Mouse (Mus musculus): ENCODE measurements at regions not wholly inside any gene's neighbourhood (a gene's known extent, or its start where the extent isn't known, plus 50 kb on each side); places are given as distances from the start of the nearest gene placed in this dataset.

- DNase-seq (ENCODE audit: low spot score in 2 of 2) = no peak
These were observed 135.3 kb upstream of the Foxn2 start for GRCm38 (mm10) chr17:88305165-88305564.

GRCm38 (mm10) chr17:88306325-88306724, 134.2 kb upstream of the Foxn2 start:
- no peak for DNase-seq (ENCODE audit: low spot score in 2 of 2)

- no peak for DNase-seq (ENCODE audit: low spot score in 2 of 2)
These were observed 133.4 kb upstream of the Foxn2 start for GRCm38 (mm10) chr17:88307082-88307481.

- no peak for DNase-seq (ENCODE audit: low spot score in 2 of 2)
These were observed 132.7 kb upstream of the Foxn2 start for GRCm38 (mm10) chr17:88307826-88308225.

GRCm38 (mm10) chr17:88312876-88313275, 127.6 kb upstream of the Foxn2 start:
- peak in 1 of 2 experiments; percentile 38 for DNase-seq (ENCODE audit: low spot score in 2 of 2)

- peak in 1 of 2 experiments; percentile 70 for DNase-seq (ENCODE audit: low spot score in 2 of 2)
These were observed 124.1 kb upstream of the Foxn2 start for GRCm38 (mm10) chr17:88316213-88316967.

GRCm38 (mm10) chr17:88317311-88317710, 123.2 kb upstream of the Foxn2 start:
- DNase-seq (ENCODE audit: low spot score in 2 of 2) = no peak

- no peak for DNase-seq (ENCODE audit: low spot score in 2 of 2)
These were observed 122.7 kb upstream of the Foxn2 start for GRCm38 (mm10) chr17:88317806-88318205.

- DNase-seq (ENCODE audit: low spot score in 2 of 2) = no peak
These were observed 122.2 kb upstream of the Foxn2 start for GRCm38 (mm10) chr17:88318207-88318791.

GRCm38 (mm10) chr17:88318936-88319335, 121.6 kb upstream of the Foxn2 start:
- no peak for DNase-seq (ENCODE audit: low spot score in 2 of 2)

- no peak for DNase-seq (ENCODE audit: low spot score in 2 of 2)
These were observed 119.8 kb upstream of the Foxn2 start for GRCm38 (mm10) chr17:88320686-88321085.

GRCm38 (mm10) chr17:88325326-88325909, 115.1 kb upstream of the Foxn2 start:
- DNase-seq (ENCODE audit: low spot score in 2 of 2) = no peak

- no peak for DNase-seq (ENCODE audit: low spot score in 2 of 2)
These were observed 114.4 kb upstream of the Foxn2 start for GRCm38 (mm10) chr17:88325910-88326739.

GRCm38 (mm10) chr17:88326740-88327123, 113.8 kb upstream of the Foxn2 start:
- DNase-seq (ENCODE audit: low spot score in 2 of 2) = no peak

- DNase-seq (ENCODE audit: low spot score in 2 of 2) = no peak
These were observed 112.7 kb upstream of the Foxn2 start for GRCm38 (mm10) chr17:88327791-88328190.

GRCm38 (mm10) chr17:88328807-88329206, 111.7 kb upstream of the Foxn2 start:
- DNase-seq (ENCODE audit: low spot score in 2 of 2) = no peak

- DNase-seq (ENCODE audit: low spot score in 2 of 2) = peak in 1 of 2 experiments; percentile 33
These were observed 110.8 kb upstream of the Foxn2 start for GRCm38 (mm10) chr17:88329715-88330114.

GRCm38 (mm10) chr17:88330129-88330528, 110.4 kb upstream of the Foxn2 start:
- peak in 1 of 2 experiments; percentile 19 for DNase-seq (ENCODE audit: low spot score in 2 of 2)

- DNase-seq (ENCODE audit: low spot score in 2 of 2) = no peak
These were observed 106.7 kb upstream of the Foxn2 start for GRCm38 (mm10) chr17:88333816-88334215.

- no peak for DNase-seq (ENCODE audit: low spot score in 2 of 2)
These were observed 105.2 kb upstream of the Foxn2 start for GRCm38 (mm10) chr17:88335271-88335670.

GRCm38 (mm10) chr17:88336140-88336769, 104.3 kb upstream of the Foxn2 start:
- DNase-seq (ENCODE audit: low spot score in 2 of 2) = no peak

All from cerebellum, postnatal 4 days (tissue).